Mouse (Mus musculus) fibroblast of lung, adult 2 months (primary cell): Measurements from ENCODE around the gene Akap13.

Source experiments
- DNase-seq: peaks from one replicate; pipeline ENCODE4 v3.0.0-alpha.2; 2011; ENCODE audit warnings: low read depth

The Akap13 gene

GRCm38 (mm10) chr7:75460290-75460689 is 5.0 kb downstream of the Akap13 start:
- DNase-seq = no peak

- no peak for DNase-seq
Measured at GRCm38 (mm10) chr7:75463579-75464162, 8.3 kb downstream of the Akap13 start.

- no peak for DNase-seq
Measured at GRCm38 (mm10) chr7:75467791-75468190, 12.5 kb downstream of the Akap13 start.

- DNase-seq = no peak
Measured at GRCm38 (mm10) chr7:75470318-75470925, 15.1 kb downstream of the Akap13 start.

- DNase-seq = no peak
Measured at GRCm38 (mm10) chr7:75472316-75473195, 17.2 kb downstream of the Akap13 start.

- DNase-seq = no peak
Measured at GRCm38 (mm10) chr7:75473294-75473693, 18.0 kb downstream of the Akap13 start.

GRCm38 (mm10) chr7:75474064-75474463 is 18.7 kb downstream of the Akap13 start:
- no peak for DNase-seq

GRCm38 (mm10) chr7:75474564-75475150 is 19.3 kb downstream of the Akap13 start:
- DNase-seq = no peak

GRCm38 (mm10) chr7:75478060-75478459 is 22.7 kb downstream of the Akap13 start:
- no peak for DNase-seq

GRCm38 (mm10) chr7:75480721-75481426 is 25.5 kb downstream of the Akap13 start:
- DNase-seq = no peak

GRCm38 (mm10) chr7:75486031-75486430 is 30.7 kb downstream of the Akap13 start:
- DNase-seq = no peak

- DNase-seq = no peak
Measured at GRCm38 (mm10) chr7:75495941-75496441, 40.7 kb downstream of the Akap13 start.

GRCm38 (mm10) chr7:75498627-75499026 is 43.3 kb downstream of the Akap13 start:
- DNase-seq = no peak

- DNase-seq = no peak
Measured at GRCm38 (mm10) chr7:75499271-75499670, 43.9 kb downstream of the Akap13 start.

GRCm38 (mm10) chr7:75500164-75500563 is 44.8 kb downstream of the Akap13 start:
- no peak for DNase-seq

GRCm38 (mm10) chr7:75500793-75501192 is 45.5 kb downstream of the Akap13 start:
- no peak for DNase-seq

- no peak for DNase-seq
Measured at GRCm38 (mm10) chr7:75504524-75504923, 49.2 kb downstream of the Akap13 start.

- DNase-seq = no peak
Measured at GRCm38 (mm10) chr7:75506628-75507027, 51.3 kb downstream of the Akap13 start.

GRCm38 (mm10) chr7:75509085-75509873 is 53.9 kb downstream of the Akap13 start:
- no peak for DNase-seq

- no peak for DNase-seq
Measured at GRCm38 (mm10) chr7:75515472-75515871, 60.1 kb downstream of the Akap13 start.
